Mouse (Mus musculus) heart, postnatal 0 days (tissue): Measurements from ENCODE around the gene Tssk4. TPM values are rescaled to one million over a fixed set of nuclear protein-coding genes. Genes with fewer than 3 reads are reported as not detected.

Experiments used
- ATAC-seq: fragments of 200-750 bp; cut with Nextera tagmentation; 2 replicates; pipeline ENCODE4 v1.8.0; 2017; ENCODE audit warnings: low read depth, moderate number of reproducible peaks, moderate library complexity; ENCODE audit not compliant: insufficient read depth
- DNase-seq: peaks from one replicate; pipeline ENCODE4 v3.0.0-alpha.2; 2016; ENCODE audit warnings: low spot score
- H3K27ac ChIP-seq: fragments of 300-500 bp; sonication (generic); 2 replicates; pipeline ENCODE4 v1.5.1; 2014; ENCODE audit warnings: low read depth, mild to moderate bottlenecking
- H3K27me3 ChIP-seq: fragments of 300-500 bp; sonication (generic); 2 replicates; pipeline ENCODE4 v1.6.1; 2014; ENCODE audit warnings: low read length, mixed read lengths; ENCODE audit not compliant: control insufficient read depth, insufficient read depth
- H3K36me3 ChIP-seq: fragments of 300-500 bp; sonication (generic); replicated peaks from 2 replicates; pipeline ENCODE4 v1.6.1; 2014; ENCODE audit warnings: low read length, mixed read lengths; ENCODE audit not compliant: control insufficient read depth, insufficient read depth
- H3K4me1 ChIP-seq: fragments of 300-500 bp; sonication (generic); 2 replicates; pipeline ENCODE4 v1.6.1; 2014; ENCODE audit warnings: antibody characterized with exemption; ENCODE audit not compliant: control insufficient read depth, insufficient read depth
- H3K4me2 ChIP-seq: fragments of 300-500 bp; sonication (generic); 2 replicates; pipeline ENCODE4 v1.6.1; 2014; ENCODE audit warnings: low read depth, mild to moderate bottlenecking, low read length, moderate library complexity
- H3K4me3 ChIP-seq: fragments of 300-500 bp; sonication (generic); 2 replicates; pipeline ENCODE4 v1.5.1; 2014; ENCODE audit warnings: low read depth, low read length
- H3K9ac ChIP-seq: fragments of 300-500 bp; sonication (generic); replicated peaks from 2 replicates; pipeline ENCODE4 v1.6.1; 2014; ENCODE audit warnings: low read depth, low read length, mixed read lengths
- H3K9me3 ChIP-seq: fragments of 300-500 bp; sonication (generic); replicated peaks from 2 replicates; pipeline ENCODE4 v1.6.1; 2016; ENCODE audit warnings: low read length; ENCODE audit not compliant: control insufficient read depth
- CTCF ChIP-seq: IDR thresholded peaks from 2 replicates; pipeline ENCODE4 v1.5.1; 2016; ENCODE audit warnings: antibody characterized with exemption, control low read depth, low read depth
- EP300 ChIP-seq: IDR thresholded peaks from 2 replicates; pipeline ENCODE4 v1.6.1; 2016; ENCODE audit warnings: antibody characterized with exemption, low read depth
- WGBS: fragments of 180-500 bp; shearing (Covaris S2); extraction: QIAGEN DNeasy Blood & Tissue Kit; methylation state at CpG from one replicate; pipeline ENCODE4 v1.1.7; 2014; 5-methylcytosine and 5-hydroxymethylcytosine counted together
- polyA plus RNA-seq: library from polyadenylated mRNA; unstranded; fragments of >200 nt; fragmentation: Nextera tagmentation; extraction: Ambion mirVana; gene quantifications from 2 replicates; pipeline ENCODE4 v1.2.1, GENCODE M21; 2015
- total RNA-seq: library from RNA; depleted of rRNA; stranded (reverse); fragments of >200 nt; gene quantifications from 2 replicates; pipeline ENCODE4 v1.2.3, GENCODE M21; 2014; ENCODE audit warnings: low replicate concordance; rRNA removed

Gene Tssk4
- total and polyA plus RNA-seq, 2 experiments from 2014 or later: 0.31 TPM; not detected in 1

GRCm38 (mm10) chr14:55681160-55682117 lies 31.5 kb downstream of the Tssk4 start, which contains the start of gene Tinf2:
Gene Tinf2, minus strand, starts transcription at chr14:55681820.
- peak; percentile 97 for ATAC-seq
- no peaks in the 10 kb centered on the region for H3K27me3 ChIP-seq
- peak within 1 kb of the TSS; percentile 79 for H3K27ac ChIP-seq
- TF ChIP-seq EP300: peak; percentile 73; the same call in 1 of the 2 replicates
- peak; percentile 75 for TF ChIP-seq CTCF
- H3K9ac ChIP-seq: peak within 1 kb of the TSS; percentile 81
- WGBS: under 1% methylated on average over 66 of the region's 66 CpGs
- DNase-seq: peak; percentile 91
- H3K4me2 ChIP-seq: peak within 1 kb of the TSS; percentile 86
- peak within 1 kb of the TSS; percentile 73 for H3K4me3 ChIP-seq
- no peaks in the 10 kb centered on the region for H3K4me1 ChIP-seq
- H3K9me3 ChIP-seq: no peaks in the 10 kb centered on the region
- H3K36me3 ChIP-seq: peaks cover 38% of the 10 kb centered on the region

GRCm38 (mm10) chr14:55682118-55682493 lies 32.1 kb downstream of the Tssk4 start:
- peak overlapping the region; percentile 79 for H3K27ac ChIP-seq
- WGBS: 12% methylated on average over 3 of the region's 3 CpGs
- H3K9me3 ChIP-seq: no peaks in the 10 kb centered on the region
- TF ChIP-seq CTCF: no peak
- no peak for TF ChIP-seq EP300
- ATAC-seq (peak; percentile 7; the same call in 1 of the 2 replicates), DNase-seq (no peak)
- peak overlapping the region; percentile 81; the same call in 1 of the 2 replicates for H3K9ac ChIP-seq
- peaks cover 31% of the 10 kb centered on the region for H3K36me3 ChIP-seq
- peak overlapping the region; percentile 73 for H3K4me3 ChIP-seq
- H3K4me2 ChIP-seq: peak overlapping the region; percentile 86
- H3K27me3 ChIP-seq: no peaks in the 10 kb centered on the region
- H3K4me1 ChIP-seq: no peaks in the 10 kb centered on the region

DNA sequence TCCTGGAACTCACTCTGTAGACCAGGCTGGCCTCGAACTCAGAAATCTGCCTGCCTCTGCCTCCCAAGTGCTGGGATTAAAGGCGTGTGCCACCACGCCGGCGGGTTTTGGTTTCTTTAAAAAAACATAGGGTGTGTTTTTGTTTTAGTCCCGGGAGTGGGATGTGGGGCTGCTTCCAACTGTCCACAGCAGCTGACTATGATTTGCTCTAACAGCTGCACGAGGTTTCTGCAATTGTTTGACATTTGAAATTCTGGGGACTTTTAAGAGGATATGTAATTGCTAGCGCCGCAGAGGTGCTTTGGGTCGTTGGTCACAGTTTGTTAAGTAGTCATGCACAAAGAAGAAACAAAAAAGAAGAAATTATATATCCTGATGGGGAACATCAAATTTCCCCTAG lies 39.4 kb downstream of the Tssk4 start:
- DNase-seq (no peak), ATAC-seq (no peak)
- no peak overlapping the region for H3K9ac ChIP-seq
- no peak overlapping the region for H3K4me2 ChIP-seq
- WGBS: 66% methylated on average over 10 of the region's 10 CpGs
- H3K36me3 ChIP-seq: no peaks in the 10 kb centered on the region
- H3K27ac ChIP-seq: no peak overlapping the region
- no peaks in the 10 kb centered on the region for H3K9me3 ChIP-seq
- H3K27me3 ChIP-seq: no peaks in the 10 kb centered on the region
- H3K4me1 ChIP-seq: no peaks in the 10 kb centered on the region
- TF ChIP-seq CTCF: no peak
- no peak for TF ChIP-seq EP300
- no peak overlapping the region for H3K4me3 ChIP-seq

- no peak overlapping the region for H3K4me2 ChIP-seq
- H3K4me1 ChIP-seq: no peaks in the 10 kb centered on the region
- no peaks in the 10 kb centered on the region for H3K9me3 ChIP-seq
- no peak for ATAC-seq
- H3K9ac ChIP-seq: no peak overlapping the region
- H3K36me3 ChIP-seq: no peaks in the 10 kb centered on the region
- TF ChIP-seq EP300 (no peak), CTCF (no peak)
- H3K4me3 ChIP-seq: no peak overlapping the region
- no peak overlapping the region for H3K27ac ChIP-seq
- DNase-seq: no peak
- 69% methylated on average over 4 of the region's 4 CpGs for WGBS
- H3K27me3 ChIP-seq: no peaks in the 10 kb centered on the region
Measured at GRCm38 (mm10) chr14:55697226-55697625, 47.2 kb downstream of the Tssk4 start.

GRCm38 (mm10) chr14:55701131-55701530 lies 51.1 kb downstream of the Tssk4 start:
- Histone ChIP-seq H3K27ac (no peak overlapping the region), H3K36me3 (no peaks in the 10 kb centered on the region), H3K4me3 (no peak overlapping the region), H3K9me3 (no peaks in the 10 kb centered on the region), H3K4me2 (no peak overlapping the region), H3K4me1 (no peaks in the 10 kb centered on the region), H3K27me3 (no peaks in the 10 kb centered on the region), H3K9ac (no peak overlapping the region)
- 61% methylated on average over 9 of the region's 9 CpGs for WGBS
- DNase-seq: no peak
- ATAC-seq: no peak
- no peak for TF ChIP-seq EP300
- TF ChIP-seq CTCF: no peak

Other genes with a start within 250 kb of the Tssk4 start
Only the 30 nearest of the 34 such genes appear.
- gene Dhrs4, start 171.4 kb upstream of the Tssk4 start, total RNA-seq: 36.5 and 48.8 TPM in 2 replicates
- 82.5 and 83.3 TPM in 2 replicates for gene Dhrs4, start 171.4 kb upstream of the Tssk4 start, polyA plus RNA-seq
- 3.4 and 6.1 TPM in 2 replicates for gene Carmil3, start 159.5 kb upstream of the Tssk4 start, total RNA-seq
- 0.49 and 0.56 TPM in 2 replicates for gene Carmil3, start 159.5 kb upstream of the Tssk4 start, polyA plus RNA-seq
- gene Cpne6, start 139.7 kb upstream of the Tssk4 start, total RNA-seq: 0.08 TPM in 1 of 2 replicates, not detected in the other
- 0.08 and 0.26 TPM in 2 replicates for gene Cpne6, start 139.7 kb upstream of the Tssk4 start, polyA plus RNA-seq
- not detected in 2 replicates for gene Nrl, start 125.2 kb upstream of the Tssk4 start, total RNA-seq
- gene Nrl, start 125.2 kb upstream of the Tssk4 start, polyA plus RNA-seq: not detected in 2 replicates
- 48.3 and 85.2 TPM in 2 replicates for gene Pck2, start 109.9 kb upstream of the Tssk4 start, total RNA-seq
- 22.6 and 24.2 TPM in 2 replicates for gene Pck2, start 109.9 kb upstream of the Tssk4 start, polyA plus RNA-seq
- 74.4 and 84.9 TPM in 2 replicates for gene Dcaf11, start 90.2 kb upstream of the Tssk4 start, total RNA-seq
- gene Dcaf11, start 90.2 kb upstream of the Tssk4 start, polyA plus RNA-seq: 75.2 and 81.6 TPM in 2 replicates
- 15.5 TPM in 1 of 2 replicates, not detected in the other for gene A730061H03Rik, start 89.8 kb upstream of the Tssk4 start, total RNA-seq
- 1.3 and 1.4 TPM in 2 replicates for gene A730061H03Rik, start 89.8 kb upstream of the Tssk4 start, polyA plus RNA-seq
- gene Fitm1, start 74.6 kb upstream of the Tssk4 start, total RNA-seq: 212 and 277 TPM in 2 replicates
- 181 and 195 TPM in 2 replicates for gene Fitm1, start 74.6 kb upstream of the Tssk4 start, polyA plus RNA-seq
- gene Psme1, start 72.1 kb upstream of the Tssk4 start, total RNA-seq: 145 and 181 TPM in 2 replicates
- 250 and 254 TPM in 2 replicates for gene Psme1, start 72.1 kb upstream of the Tssk4 start, polyA plus RNA-seq
- gene Emc9, start 64.9 kb upstream of the Tssk4 start, total RNA-seq: 36.1 and 37.6 TPM in 2 replicates
- gene Emc9, start 64.9 kb upstream of the Tssk4 start, polyA plus RNA-seq: 52.9 and 54.1 TPM in 2 replicates
- gene Psme2, start 59.1 kb upstream of the Tssk4 start, total RNA-seq: 35.3 and 352 TPM in 2 replicates
- 220 and 234 TPM in 2 replicates for gene Psme2, start 59.1 kb upstream of the Tssk4 start, polyA plus RNA-seq
- 15.0 and 20.1 TPM in 2 replicates for gene Rnf31, start 58.5 kb upstream of the Tssk4 start, total RNA-seq
- 10.3 and 13.6 TPM in 2 replicates for gene Rnf31, start 58.5 kb upstream of the Tssk4 start, polyA plus RNA-seq
- 31.5 and 44.7 TPM in 2 replicates for gene Irf9, start 46.6 kb upstream of the Tssk4 start, total RNA-seq
- 11.6 and 14.2 TPM in 2 replicates for gene Irf9, start 46.6 kb upstream of the Tssk4 start, polyA plus RNA-seq
- 1.5 and 9.1 TPM in 2 replicates for gene Rec8, start 32.1 kb upstream of the Tssk4 start, total RNA-seq
- gene Rec8, start 32.1 kb upstream of the Tssk4 start, polyA plus RNA-seq: 1.9 and 2.1 TPM in 2 replicates
- 34.9 and 49.8 TPM in 2 replicates for gene Ipo4, start 14.2 kb upstream of the Tssk4 start, total RNA-seq
- gene Ipo4, start 14.2 kb upstream of the Tssk4 start, polyA plus RNA-seq: 32.0 and 37.6 TPM in 2 replicates
- 0.15 and 6.9 TPM in 2 replicates for gene Gm49378, start 12.3 kb upstream of the Tssk4 start, total RNA-seq
- 1.1 and 1.2 TPM in 2 replicates for gene Gm49378, start 12.3 kb upstream of the Tssk4 start, polyA plus RNA-seq
- gene Tm9sf1, start 6.4 kb upstream of the Tssk4 start, total RNA-seq: 62.8 and 83.3 TPM in 2 replicates
- gene Tm9sf1, start 6.4 kb upstream of the Tssk4 start, polyA plus RNA-seq: 62.7 and 67.4 TPM in 2 replicates
- 62.4 and 66.0 TPM in 2 replicates for gene Mdp1, start 10.3 kb downstream of the Tssk4 start, total RNA-seq
- 98.6 and 104 TPM in 2 replicates for gene Mdp1, start 10.3 kb downstream of the Tssk4 start, polyA plus RNA-seq
- gene Gmpr2, start 21.8 kb downstream of the Tssk4 start, total RNA-seq: 27.4 and 31.8 TPM in 2 replicates
- gene Gmpr2, start 21.8 kb downstream of the Tssk4 start, polyA plus RNA-seq: 27.7 and 29.2 TPM in 2 replicates
- gene Nedd8, start 21.9 kb downstream of the Tssk4 start, total RNA-seq: 137 and 141 TPM in 2 replicates
- gene Nedd8, start 21.9 kb downstream of the Tssk4 start, polyA plus RNA-seq: 460 and 483 TPM in 2 replicates
- gene Tinf2, start 31.6 kb downstream of the Tssk4 start, total RNA-seq: 11.9 and 20.2 TPM in 2 replicates
- gene Tinf2, start 31.6 kb downstream of the Tssk4 start, polyA plus RNA-seq: 15.9 and 17.1 TPM in 2 replicates
- 0.85 and 1.3 TPM in 2 replicates for gene Tgm1, start 63.7 kb downstream of the Tssk4 start, total RNA-seq
- gene Tgm1, start 63.7 kb downstream of the Tssk4 start, polyA plus RNA-seq: 0.11 and 0.27 TPM in 2 replicates
- 35.6 and 36.8 TPM in 2 replicates for gene Rabggta, start 72.1 kb downstream of the Tssk4 start, total RNA-seq
- 20.8 and 21.8 TPM in 2 replicates for gene Rabggta, start 72.1 kb downstream of the Tssk4 start, polyA plus RNA-seq
- gene Dhrs1, start 95.5 kb downstream of the Tssk4 start, total RNA-seq: 51.9 and 58.1 TPM in 2 replicates
- gene Dhrs1, start 95.5 kb downstream of the Tssk4 start, polyA plus RNA-seq: 62.9 and 65.0 TPM in 2 replicates
- gene Nop9, start 95.5 kb downstream of the Tssk4 start, total RNA-seq: 20.2 and 26.3 TPM in 2 replicates
- gene Nop9, start 95.5 kb downstream of the Tssk4 start, polyA plus RNA-seq: 13.1 and 14.2 TPM in 2 replicates
- 0.31 and 0.34 TPM in 2 replicates for gene Cideb, start 108.3 kb downstream of the Tssk4 start, total RNA-seq
- gene Cideb, start 108.3 kb downstream of the Tssk4 start, polyA plus RNA-seq: 2.8 and 3.6 TPM in 2 replicates
- not detected in 2 replicates for gene Ltb4r2, start 111.2 kb downstream of the Tssk4 start, total RNA-seq
- 0.10 and 0.22 TPM in 2 replicates for gene Ltb4r2, start 111.2 kb downstream of the Tssk4 start, polyA plus RNA-seq
- gene Ltb4r1, start 115.8 kb downstream of the Tssk4 start, total RNA-seq: 0.62 TPM in 1 of 2 replicates, not detected in the other
- gene Ltb4r1, start 115.8 kb downstream of the Tssk4 start, polyA plus RNA-seq: 0.38 and 0.40 TPM in 2 replicates
- gene Adcy4, start 133.9 kb downstream of the Tssk4 start, total RNA-seq: 16.2 and 17.4 TPM in 2 replicates
- gene Adcy4, start 133.9 kb downstream of the Tssk4 start, polyA plus RNA-seq: 10.6 TPM in 2 replicates
- gene Ripk3, start 138.7 kb downstream of the Tssk4 start, total RNA-seq: 8.5 and 16.3 TPM in 2 replicates
- gene Ripk3, start 138.7 kb downstream of the Tssk4 start, polyA plus RNA-seq: 9.3 and 9.4 TPM in 2 replicates